Mouse (Mus musculus): ENCODE data around the gene Tigd4.

Tigd4 gene

DNA sequence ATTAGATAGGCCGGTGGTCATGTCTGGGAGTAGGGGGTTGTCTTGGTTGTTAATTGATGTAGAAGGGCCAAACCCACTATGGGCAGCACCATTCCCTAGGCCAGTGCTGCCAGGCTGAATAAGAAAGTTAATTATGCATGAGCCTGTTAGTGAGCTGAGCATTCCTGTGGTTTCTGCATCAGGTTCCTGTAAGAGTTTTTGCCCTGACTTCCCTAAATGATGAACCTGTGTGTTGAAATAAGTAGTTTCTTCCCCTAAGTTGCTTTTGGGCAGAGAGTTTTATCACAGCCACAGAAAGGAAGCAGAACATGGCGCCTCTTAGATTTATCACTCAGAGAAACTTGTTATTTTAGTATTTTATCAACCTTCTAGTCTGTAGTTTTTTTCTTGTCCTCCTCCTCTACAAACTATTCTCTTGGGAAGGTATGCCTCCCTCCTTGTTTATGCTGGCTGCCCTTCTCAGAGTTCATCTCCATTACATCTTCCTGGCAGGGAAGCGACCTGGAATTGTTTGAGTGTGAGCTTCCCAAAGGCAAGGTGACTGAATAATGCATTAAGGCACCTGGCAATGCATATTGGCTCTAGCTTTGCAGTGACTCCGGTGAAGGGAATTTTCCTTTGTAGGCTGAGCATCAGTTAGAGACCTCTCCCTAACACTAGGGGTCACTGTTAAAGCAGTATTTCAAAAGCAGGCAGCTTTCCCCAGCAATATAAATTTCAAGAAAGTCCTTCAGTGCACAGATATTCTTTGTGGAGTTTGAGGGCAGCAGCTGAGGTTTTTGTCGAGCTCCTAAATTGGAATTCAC is 21.9 kb downstream of the Tigd4 start:
- DNase-seq = peak; percentile 64

DNA sequence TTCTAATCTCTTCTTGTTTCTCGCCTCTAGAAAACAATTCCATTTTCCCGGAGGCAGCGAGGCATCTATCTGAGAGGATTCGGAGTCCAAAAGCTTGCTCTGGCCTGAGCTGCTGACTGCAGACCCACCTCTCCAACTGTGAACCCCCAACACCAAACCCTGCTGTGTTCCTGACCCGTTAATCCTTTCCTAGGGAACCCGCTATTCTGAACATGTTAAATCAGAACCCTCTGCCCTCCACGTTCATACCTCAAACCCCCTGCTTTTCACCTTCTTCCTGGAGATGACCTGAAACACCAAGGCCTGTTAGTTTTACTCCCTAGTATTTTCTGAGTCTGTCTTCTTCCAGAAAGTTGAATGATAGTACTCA is 22.5 kb downstream of the Tigd4 start:
- no peak for DNase-seq

DNA sequence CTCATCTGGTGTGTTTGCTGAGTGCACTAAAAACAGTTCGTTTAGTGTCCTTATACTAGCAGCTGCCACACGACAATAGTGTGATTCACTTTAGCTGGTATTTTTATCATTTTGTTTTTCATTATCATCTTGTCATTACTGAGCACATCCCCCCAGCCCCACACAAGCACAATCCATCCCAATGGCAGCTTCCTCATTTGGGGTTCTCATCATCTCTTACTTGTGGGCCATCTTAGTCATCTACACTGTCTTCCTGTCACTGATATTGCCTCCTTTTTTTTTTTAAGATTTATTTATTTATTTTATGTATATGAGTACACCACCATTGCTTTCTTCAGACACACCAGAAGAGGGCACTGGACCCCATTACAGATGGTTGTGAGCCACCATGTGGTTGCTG is 25.3 kb downstream of the Tigd4 start:
- no peak for DNase-seq

DNA sequence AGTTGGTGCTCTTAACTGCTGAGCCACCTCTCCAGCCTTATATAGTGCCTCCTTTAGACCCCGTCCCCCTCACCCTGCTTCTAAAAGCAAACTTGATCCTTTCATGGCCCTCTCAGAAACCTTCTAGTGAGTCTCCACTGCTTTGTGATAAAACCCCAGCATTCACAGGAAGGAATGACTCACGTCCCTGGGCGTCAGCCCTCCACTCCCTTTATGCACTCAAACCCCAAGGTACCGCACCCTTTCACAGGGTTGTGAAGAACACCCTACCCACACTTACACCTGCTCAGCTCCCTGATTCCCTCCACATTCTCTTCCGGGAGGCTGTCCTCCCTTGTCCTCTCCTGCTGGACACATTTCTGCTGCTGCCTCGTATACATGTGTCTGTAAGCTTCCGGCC is 25.7 kb downstream of the Tigd4 start:
- no peak for DNase-seq

DNA sequence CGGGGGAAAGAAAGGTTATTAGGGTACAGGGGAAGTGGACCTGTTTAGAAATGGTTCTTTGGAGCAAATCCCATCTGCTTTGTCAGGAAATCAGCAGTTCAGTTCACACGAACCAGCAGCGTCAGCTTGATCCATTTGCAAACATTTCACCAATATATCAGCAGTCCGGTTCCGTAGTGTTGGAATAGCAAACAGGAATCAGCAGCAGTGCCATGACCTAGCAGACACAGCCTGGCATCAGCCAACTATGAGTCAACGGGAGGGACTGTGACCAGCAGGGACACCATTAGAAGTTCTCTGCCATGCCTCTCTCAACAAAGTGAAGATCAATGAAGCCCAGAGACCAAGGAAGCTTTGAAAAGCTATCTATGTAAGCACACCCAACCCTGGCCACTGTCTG is 26.4 kb downstream of the Tigd4 start:
- DNase-seq = no peak

DNA sequence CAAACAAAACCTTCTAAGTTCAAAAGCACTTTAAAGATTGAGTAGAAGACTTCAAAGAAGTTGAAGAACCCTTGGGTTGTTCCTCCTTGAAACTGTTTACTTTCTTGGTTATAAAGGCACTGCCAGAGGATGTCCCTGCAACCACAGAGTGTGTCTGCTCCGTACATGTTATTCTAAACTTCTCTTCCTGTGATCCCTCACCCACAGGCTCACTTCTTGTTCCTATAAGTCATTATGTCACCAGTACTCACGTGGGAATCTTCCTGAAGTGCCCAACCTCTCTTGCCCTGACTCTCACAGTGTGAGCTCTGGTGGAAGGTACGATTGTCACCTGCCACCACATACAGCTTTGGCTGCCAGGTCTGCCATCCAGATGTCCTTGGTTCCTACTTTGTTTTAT is 28.7 kb downstream of the Tigd4 start:
- DNase-seq = no peak

DNA sequence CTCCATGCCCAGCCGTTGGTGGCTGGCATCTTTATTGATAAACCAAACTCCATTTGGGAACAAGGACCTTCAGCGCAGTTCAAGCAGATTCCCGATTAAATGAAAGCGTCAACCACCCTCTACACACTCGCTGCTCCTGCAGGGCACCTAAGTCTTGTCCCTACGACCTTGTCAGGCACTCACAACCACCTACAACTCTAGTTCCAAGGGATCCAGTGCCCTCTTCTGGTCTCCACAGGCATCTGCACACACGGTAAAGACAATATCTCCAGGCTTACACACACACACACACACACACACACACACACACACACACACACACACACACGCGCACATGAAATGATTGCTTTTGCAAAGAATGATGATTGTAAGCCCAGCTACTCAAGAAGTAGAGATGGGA is 38.2 kb downstream of the Tigd4 start:
- DNase-seq = no peak

- no peak for DNase-seq
Observed at GRCm38 (mm10) chr3:84637095-84637494, 43.7 kb downstream of the Tigd4 start.

DNA sequence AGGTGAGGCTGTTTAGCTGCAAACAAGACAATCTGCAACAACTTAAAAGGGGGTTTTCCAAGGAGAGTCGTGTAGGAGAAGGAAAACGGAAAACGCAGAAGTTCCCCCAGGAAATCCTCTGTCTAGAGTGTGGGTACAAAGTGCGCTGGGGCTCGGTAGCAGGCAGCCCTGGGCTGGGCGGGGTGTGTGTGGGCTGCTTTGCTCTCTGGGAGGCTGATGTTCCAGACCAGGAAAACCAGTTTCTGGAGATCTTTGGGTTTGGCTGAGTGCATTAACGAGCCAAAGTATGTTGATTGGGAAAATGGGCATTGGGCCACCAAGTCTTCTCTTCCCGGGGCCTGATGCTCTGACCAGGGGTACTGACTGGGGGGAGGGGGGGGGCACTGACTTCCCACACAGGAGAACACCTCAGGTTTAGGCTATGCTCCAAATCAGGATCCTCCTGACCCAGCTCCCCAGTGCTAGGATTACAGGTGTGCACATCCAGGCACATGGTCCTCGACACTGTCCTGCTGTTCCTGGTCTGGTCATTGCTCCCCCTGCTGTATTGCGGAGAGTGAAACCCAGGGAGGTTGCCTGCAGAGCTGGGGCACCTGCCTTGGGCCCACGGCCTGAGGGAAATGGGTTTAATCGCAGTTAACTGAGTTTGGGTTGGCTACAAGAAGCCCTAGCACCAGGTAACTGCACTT is 44.7 kb downstream of the Tigd4 start:
- DNase-seq = peak; percentile 27

GRCm38 (mm10) chr3:84638858-84639257 is 45.5 kb downstream of the Tigd4 start:
- DNase-seq = no peak

DNA sequence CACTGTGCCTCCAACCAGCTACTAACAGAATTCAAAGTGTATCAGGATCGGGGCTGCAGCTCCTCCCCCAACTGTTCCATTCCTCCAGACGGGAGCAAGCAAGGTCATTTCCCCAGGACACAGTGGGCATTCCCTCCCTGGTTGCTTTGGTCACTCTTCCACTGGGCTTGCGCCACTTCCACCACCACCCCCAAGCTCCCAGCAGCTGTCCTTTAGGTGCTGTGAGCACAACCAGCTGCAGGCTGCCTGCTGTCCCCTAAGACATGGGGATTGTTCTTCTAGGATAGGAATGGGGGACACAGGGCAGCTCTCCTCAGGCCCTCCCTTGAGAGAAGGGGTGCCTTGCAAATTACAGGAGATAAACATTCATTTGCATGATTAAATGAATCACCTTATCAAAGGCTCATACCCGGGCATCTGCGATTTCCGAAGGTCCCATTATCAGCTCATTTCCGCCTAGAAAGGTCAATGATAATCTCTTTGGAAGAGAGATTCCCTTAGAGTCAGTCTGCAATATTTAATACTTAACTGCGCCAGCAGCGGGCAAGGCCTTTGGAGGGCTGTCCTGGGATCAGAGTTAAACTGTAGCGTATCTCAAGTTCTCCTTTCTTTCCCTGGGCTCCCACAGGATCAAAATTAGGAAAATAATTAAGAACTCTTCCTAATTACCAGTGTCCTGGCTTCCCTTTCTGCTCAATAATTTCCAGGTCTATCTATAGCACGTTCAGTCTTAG is 46.6 kb downstream of the Tigd4 start:
- DNase-seq = peak; percentile 36

DNA sequence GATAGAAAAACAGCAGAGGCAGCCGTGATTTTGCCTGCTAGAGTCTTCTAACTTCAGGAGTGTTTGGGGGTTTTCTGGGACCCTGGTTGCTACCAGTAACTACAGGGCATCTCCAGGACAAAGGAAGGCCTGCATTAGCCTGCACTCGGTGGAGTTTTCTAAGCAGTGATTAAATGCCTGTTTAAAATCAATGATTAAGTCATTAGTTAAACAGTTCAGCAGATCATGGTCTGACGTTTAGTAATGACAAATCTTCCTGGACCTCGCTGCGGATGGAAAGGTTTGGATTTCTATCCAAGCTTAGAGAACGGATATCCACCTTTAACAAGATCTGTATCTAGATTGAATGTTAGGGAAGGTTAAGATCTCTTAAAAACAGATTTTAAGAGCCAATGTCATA is 47.2 kb downstream of the Tigd4 start:
- DNase-seq = no peak

DNA sequence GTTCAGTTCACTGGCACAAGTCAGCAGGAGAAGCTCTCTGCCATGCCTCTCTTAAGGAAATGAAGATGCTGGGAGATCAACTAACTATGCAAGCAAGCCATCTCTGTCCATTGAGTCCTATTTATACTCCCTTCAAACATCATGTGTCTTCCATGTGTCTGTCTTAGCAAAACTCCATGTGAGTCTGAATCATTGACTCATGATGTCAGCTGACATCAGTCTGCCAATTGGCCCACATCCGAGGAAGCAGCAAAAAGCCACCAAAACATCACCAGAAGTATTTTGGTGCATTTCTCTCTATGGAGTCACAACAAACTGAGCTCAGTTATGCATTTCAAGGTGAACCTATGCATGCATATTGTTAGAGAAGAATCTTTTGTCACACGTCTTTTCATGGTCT is 48.0 kb downstream of the Tigd4 start:
- DNase-seq = no peak

DNA sequence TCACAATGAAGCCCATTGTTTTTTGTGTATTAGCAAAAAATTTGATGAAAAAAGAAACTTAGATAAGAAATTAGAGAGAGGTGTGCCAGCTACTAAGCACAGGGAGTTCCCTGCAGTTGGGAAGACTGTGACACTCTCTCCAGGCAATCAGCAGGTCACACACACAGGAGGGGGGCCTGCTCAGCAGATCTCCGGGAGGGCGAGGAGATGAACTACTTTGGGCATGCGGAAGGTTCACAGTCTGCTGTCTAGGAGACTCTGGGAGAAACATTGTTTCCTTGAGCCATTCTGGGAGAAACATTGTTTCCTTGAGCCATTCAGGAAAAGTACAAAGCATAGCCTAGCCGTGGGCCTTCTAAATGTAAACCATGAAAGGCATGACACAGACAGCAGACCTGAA is 49.6 kb downstream of the Tigd4 start:
- DNase-seq = no peak

DNA sequence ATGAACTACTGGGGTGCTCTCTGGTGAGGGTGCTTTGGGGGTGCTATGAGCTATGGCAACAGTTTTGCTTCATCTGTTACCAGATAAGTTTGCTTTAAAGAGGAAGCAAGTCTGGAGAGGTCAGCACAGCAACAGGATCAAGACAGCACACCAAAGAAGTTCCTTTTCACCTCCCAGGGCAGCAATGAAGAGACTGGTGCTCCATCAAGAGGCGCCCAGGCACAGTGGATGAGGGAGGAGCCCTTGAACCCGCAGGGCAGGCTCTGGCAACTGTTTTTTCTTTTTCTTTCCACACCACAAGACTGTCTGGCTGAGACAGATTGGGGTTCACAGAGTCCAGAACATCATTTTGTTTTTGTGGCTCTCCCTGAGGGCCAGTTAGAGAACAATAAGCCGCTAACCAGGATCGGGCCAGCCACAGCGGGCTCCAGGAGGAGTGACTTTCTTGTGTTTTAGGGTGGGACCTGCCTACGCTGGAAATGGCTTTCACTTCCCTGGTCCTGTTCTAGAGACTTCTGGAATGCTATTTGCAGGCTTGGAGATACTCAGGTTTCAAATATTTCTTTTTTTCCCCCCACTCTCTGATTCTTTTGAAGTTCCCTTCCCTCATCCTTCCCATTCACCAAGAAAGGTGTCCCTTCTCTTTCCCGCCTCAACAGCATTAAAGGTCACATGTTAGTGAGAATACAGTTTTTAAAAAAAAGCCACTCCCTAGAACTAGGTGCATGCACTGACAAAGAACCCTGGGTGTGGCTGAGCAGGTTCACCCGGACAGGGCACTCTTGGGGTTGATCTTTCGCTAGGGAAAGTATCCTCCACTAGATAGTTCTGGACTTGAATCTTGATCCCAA is 52.0 kb downstream of the Tigd4 start:
- DNase-seq = no peak

DNA sequence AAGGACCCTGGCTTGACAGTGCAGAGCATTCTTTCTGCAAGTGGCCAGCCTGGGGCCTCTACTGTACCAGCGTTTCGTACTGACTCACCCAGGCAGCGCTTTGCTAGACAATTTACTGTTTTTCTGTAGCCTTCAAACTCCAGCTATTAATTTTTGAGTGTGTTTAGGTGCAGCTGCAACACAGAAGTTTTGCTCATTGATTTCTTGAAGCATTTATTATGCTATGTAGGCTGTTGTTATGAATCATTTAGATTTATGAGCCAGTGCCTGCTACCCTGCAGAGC is 52.6 kb downstream of the Tigd4 start:
- no peak for DNase-seq

DNA sequence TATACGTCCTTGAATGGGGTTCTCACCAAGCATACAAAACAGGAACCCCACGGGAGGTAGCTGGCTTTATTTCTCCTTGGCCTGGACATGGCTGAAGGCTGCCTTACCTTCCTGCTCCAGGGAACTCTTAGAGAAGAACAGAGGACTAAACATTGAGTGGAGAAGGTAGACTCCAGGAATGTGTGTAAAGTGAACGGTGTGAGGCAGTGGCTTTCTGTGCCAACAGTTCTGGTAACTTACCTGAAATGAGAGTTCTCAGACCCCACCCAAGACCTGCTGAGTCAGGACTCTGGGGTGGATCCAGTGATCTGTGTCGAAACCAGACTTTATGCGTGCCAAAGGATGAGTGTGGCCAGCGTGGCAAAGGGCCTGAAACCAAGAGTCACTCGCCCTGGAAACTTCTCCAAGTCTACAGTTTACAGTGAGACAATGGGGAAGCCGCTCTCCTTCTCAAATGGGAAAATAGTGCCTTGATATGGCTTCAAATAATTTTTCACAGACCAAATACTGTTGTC is 53.0 kb downstream of the Tigd4 start:
- DNase-seq = no peak
